Mouse (Mus musculus): ENCODE results near the gene Ubap1. TPM values are rescaled to one million over a fixed set of nuclear protein-coding genes. Genes with fewer than 3 reads are reported as not detected.

Gene Ubap1
- total RNA-seq, 2 experiments from 2014 or later, result 40.7 to 42.0 TPM

DNA sequence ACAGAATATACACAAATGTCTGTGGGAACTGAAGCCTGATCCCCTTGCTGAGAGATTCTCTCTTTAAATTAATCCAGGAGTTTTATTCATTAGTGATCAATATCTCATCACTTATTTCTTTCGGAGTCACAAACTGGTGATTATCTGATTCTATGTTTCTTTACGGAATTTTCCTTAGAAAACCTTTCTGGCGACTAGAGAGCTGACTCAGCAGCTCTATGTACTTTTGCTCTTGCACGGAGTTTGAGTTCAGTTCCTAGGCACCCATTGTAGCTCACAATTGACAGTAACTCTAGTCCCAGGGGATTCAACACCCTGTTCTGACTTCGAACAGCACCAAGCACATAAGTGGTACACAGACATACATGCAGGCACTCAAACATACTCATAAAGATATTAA lies 90.1 kb downstream of the Ubap1 start:
- DNase-seq, result no peak

Other genes with a start within 250 kb of the Ubap1 start
- gene Nol6, start 224.5 kb upstream of the Ubap1 start, total RNA-seq (2021), result 100 to 1,000 TPM in 1 of 2 experiments, 10 to 100 TPM in 1; 96.0 to 103 TPM
- gene Ube2r2, start 213.3 kb upstream of the Ubap1 start, total RNA-seq (2021), result 10 to 100 TPM; 76.6 to 79.2 TPM
- 10 to 100 TPM; 41.7 to 47.6 TPM for gene Ubap2, start 73.9 kb upstream of the Ubap1 start, total RNA-seq (2021)
- gene Dcaf12, start 34.1 kb upstream of the Ubap1 start, total RNA-seq (2021), result 10 to 100 TPM; 46.7 to 47.2 TPM
- 1 to 10 TPM in 1 of 2 experiments, under 1 TPM in 1; 0.62 to 1.4 TPM for gene Kif24, start 115.9 kb downstream of the Ubap1 start, total RNA-seq (2021)
- gene Nudt2, start 116.2 kb downstream of the Ubap1 start, total RNA-seq (2021), result 10 to 100 TPM; 25.6 to 27.9 TPM
- 10 to 100 TPM; 29.9 to 32.4 TPM for gene AI464131, start 154.1 kb downstream of the Ubap1 start, total RNA-seq (2021)
- 1 to 10 TPM; 3.1 to 6.5 TPM for gene 1110017D15Rik, start 168.3 kb downstream of the Ubap1 start, total RNA-seq (2021)
- gene Fam219a, start 220.5 kb downstream of the Ubap1 start, total RNA-seq (2021), result 100 to 1,000 TPM; 151 to 152 TPM
- 10 to 100 TPM in 1 of 2 experiments, 1 to 10 TPM in 1; 8.2 to 10.1 TPM for gene Dnaic1, start 220.8 kb downstream of the Ubap1 start, total RNA-seq (2021)

Measured in layer of hippocampus, postnatal 36 days (tissue).